Mouse (Mus musculus) forebrain, postnatal 0 days (tissue): ENCODE measurements at regions not wholly inside any gene's neighbourhood (a gene's known extent, or its start where the extent isn't known, plus 50 kb on each side); places are given as distances from the start of the nearest gene placed in this dataset.

ENCODE experiments used
- ATAC-seq: fragments of 200-750 bp; cut with Nextera tagmentation; 2 replicates; pipeline ENCODE4 v1.8.0; 2017; ENCODE audit warnings: mild to moderate bottlenecking, moderate library complexity
- DNase-seq: peaks from one replicate; pipeline ENCODE4 v3.0.0-alpha.2; 2015
- H3K27ac ChIP-seq: fragments of 300-500 bp; sonication (generic); 2 replicates; pipeline ENCODE4 v1.5.1; 2014; ENCODE audit warnings: low read depth, mild to moderate bottlenecking, antibody characterized with exemption, low read length, moderate library complexity, mixed read lengths
- H3K27me3 ChIP-seq: fragments of 300-500 bp; sonication (generic); 2 replicates; pipeline ENCODE4 v1.6.1; 2014; ENCODE audit warnings: mild to moderate bottlenecking, low read length, mixed read lengths; ENCODE audit not compliant: insufficient read depth
- H3K36me3 ChIP-seq: fragments of 300-500 bp; sonication (generic); 2 replicates; pipeline ENCODE4 v1.6.1; 2014; ENCODE audit warnings: mild to moderate bottlenecking, moderate library complexity; ENCODE audit not compliant: insufficient read depth
- H3K4me1 ChIP-seq: fragments of 300-500 bp; sonication (generic); 2 replicates; pipeline ENCODE4 v1.6.1; 2014; ENCODE audit warnings: antibody characterized with exemption; ENCODE audit not compliant: insufficient read depth
- H3K4me2 ChIP-seq: fragments of 300-500 bp; sonication (generic); 2 replicates; pipeline ENCODE4 v1.6.1; 2014; ENCODE audit warnings: low read depth, mild to moderate bottlenecking, moderate library complexity
- H3K4me3 ChIP-seq: fragments of 300-500 bp; sonication (generic); 2 replicates; pipeline ENCODE4 v1.5.1; 2014; ENCODE audit warnings: low read depth, low read length, mixed read lengths
- H3K9ac ChIP-seq: fragments of 300-500 bp; sonication (generic); 2 replicates; pipeline ENCODE4 v1.6.1; 2014; ENCODE audit warnings: mild to moderate bottlenecking
- H3K9me3 ChIP-seq: fragments of 300-500 bp; sonication (generic); 2 replicates; pipeline ENCODE4 v1.6.1; 2016; ENCODE audit warnings: low read length
- CTCF ChIP-seq: sonication (generic); IDR thresholded peaks from 2 replicates; pipeline ENCODE4 v1.5.1; 2016; ENCODE audit warnings: antibody characterized with exemption, control low read depth, low read depth
- WGBS: fragments of 180-500 bp; shearing (Covaris S2); extraction: QIAGEN DNeasy Blood & Tissue Kit; methylation state at CpG from one replicate; pipeline ENCODE4 v1.1.7; 2014; 5-methylcytosine and 5-hydroxymethylcytosine counted together

- Histone ChIP-seq H3K4me3 (no peak overlapping the region), H3K4me2 (no peak overlapping the region), H3K9me3 (no peaks in the 10 kb centered on the region), H3K36me3 (no peaks in the 10 kb centered on the region), H3K9ac (no peak overlapping the region), H3K27ac (no peak overlapping the region), H3K4me1 (no peaks in the 10 kb centered on the region), H3K27me3 (no peaks in the 10 kb centered on the region)
- no peak for DNase-seq
- ATAC-seq, result no peak
- WGBS, result 84% methylated on average over 1 of the region's 1 CpGs
- TF ChIP-seq CTCF, result no peak
Observed at GRCm38 (mm10) chrX:130866506-130866905, 1117.0 kb downstream of the Diaph2 start.

GRCm38 (mm10) chrX:130874157-130874556, 1124.6 kb downstream of the Diaph2 start:
- H3K9ac ChIP-seq, result no peak overlapping the region
- ATAC-seq (no peak), DNase-seq (no peak)
- H3K36me3 ChIP-seq, result no peaks in the 10 kb centered on the region
- no peaks in the 10 kb centered on the region for H3K27me3 ChIP-seq
- no peaks in the 10 kb centered on the region for H3K4me1 ChIP-seq
- no peak overlapping the region for H3K4me2 ChIP-seq
- no peaks in the 10 kb centered on the region for H3K9me3 ChIP-seq
- H3K27ac ChIP-seq, result no peak overlapping the region
- TF ChIP-seq CTCF, result no peak
- H3K4me3 ChIP-seq, result no peak overlapping the region
- 43% methylated on average over 1 of the region's 1 CpGs for WGBS

GRCm38 (mm10) chrX:130875289-130875688, 1125.7 kb downstream of the Diaph2 start:
- H3K27ac ChIP-seq, result no peak overlapping the region
- TF ChIP-seq CTCF, result no peak
- WGBS, result 35% methylated on average over 3 of the region's 3 CpGs
- no peak overlapping the region for H3K9ac ChIP-seq
- H3K4me1 ChIP-seq, result no peaks in the 10 kb centered on the region
- DNase-seq (peak; percentile 23), ATAC-seq (no peak)
- no peaks in the 10 kb centered on the region for H3K27me3 ChIP-seq
- no peak overlapping the region for H3K4me2 ChIP-seq
- H3K36me3 ChIP-seq, result no peaks in the 10 kb centered on the region
- H3K9me3 ChIP-seq, result no peaks in the 10 kb centered on the region
- no peak overlapping the region for H3K4me3 ChIP-seq

- no peaks in the 10 kb centered on the region for H3K9me3 ChIP-seq
- H3K4me1 ChIP-seq, result no peaks in the 10 kb centered on the region
- no peak for TF ChIP-seq CTCF
- no peak overlapping the region for H3K9ac ChIP-seq
- no peaks in the 10 kb centered on the region for H3K27me3 ChIP-seq
- no peak overlapping the region for H3K4me2 ChIP-seq
- H3K27ac ChIP-seq, result no peak overlapping the region
- ATAC-seq (no peak), DNase-seq (no peak)
- WGBS, result 93% methylated on average over 4 of the region's 4 CpGs
- H3K36me3 ChIP-seq, result no peaks in the 10 kb centered on the region
- no peak overlapping the region for H3K4me3 ChIP-seq
Observed at GRCm38 (mm10) chrX:130876120-130876519, 1126.6 kb downstream of the Diaph2 start.
